Mouse (Mus musculus): ENCODE measurements at regions not wholly inside any gene's neighbourhood (a gene's known extent, or its start where the extent isn't known, plus 50 kb on each side); places are given as distances from the start of the nearest gene placed in this dataset.

DNA sequence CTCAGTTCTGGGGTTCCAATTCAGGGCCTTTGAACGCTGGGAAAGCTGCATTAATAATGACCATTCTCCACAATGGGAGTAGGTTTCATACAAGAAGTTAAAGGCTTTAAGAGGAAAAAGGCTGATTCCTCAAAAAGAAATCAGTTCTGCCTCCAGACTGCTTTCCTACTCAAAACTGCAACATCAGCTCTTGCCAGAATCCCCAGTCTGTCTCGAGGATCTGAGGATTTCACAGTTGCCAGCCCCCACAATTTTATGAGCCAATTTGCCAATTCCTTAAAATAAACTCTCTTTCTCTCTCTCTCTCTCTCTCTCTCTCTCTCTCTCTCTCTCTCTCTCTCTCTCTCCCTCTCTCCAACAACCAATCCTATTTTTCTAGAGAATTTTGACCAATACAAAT lies 51.3 kb upstream of the Nhs start:
- no peak for DNase-seq (ENCODE audit: low spot score in 2 of 2)
